Mouse (Mus musculus) ES-Bruce4 (cell line): ENCODE data around the gene Csad.

Experiments used
- CTCF ChIP-seq: IDR thresholded peaks from one replicate; pipeline ENCODE4 v1.8.1; 2011; ENCODE audit warnings: low read depth, low read length
- EP300 ChIP-seq: IDR thresholded peaks from 2 replicates; pipeline ENCODE4 v1.6.1; 2011; ENCODE audit warnings: low read depth, low read length; ENCODE audit not compliant: insufficient read depth

- TF ChIP-seq CTCF = no peak
- TF ChIP-seq EP300 = no peak
Observed at GRCm38 (mm10) chr15:102144726-102145125, 59.8 kb downstream of the Csad start.
